Mouse (Mus musculus): Measurements from ENCODE around the gene 1700029I15Rik. TPM values are rescaled to one million over a fixed set of nuclear protein-coding genes. Genes with fewer than 3 reads are reported as not detected.
"Not testable (repeated sequence)": the region's sequence is repeated elsewhere in the genome, so short reads cannot be mapped to it uniquely, and the experiment has no call there.

1700029I15Rik gene
- polyA plus RNA-seq, 1 experiment from 2014 or later, result 1.9 TPM

DNA sequence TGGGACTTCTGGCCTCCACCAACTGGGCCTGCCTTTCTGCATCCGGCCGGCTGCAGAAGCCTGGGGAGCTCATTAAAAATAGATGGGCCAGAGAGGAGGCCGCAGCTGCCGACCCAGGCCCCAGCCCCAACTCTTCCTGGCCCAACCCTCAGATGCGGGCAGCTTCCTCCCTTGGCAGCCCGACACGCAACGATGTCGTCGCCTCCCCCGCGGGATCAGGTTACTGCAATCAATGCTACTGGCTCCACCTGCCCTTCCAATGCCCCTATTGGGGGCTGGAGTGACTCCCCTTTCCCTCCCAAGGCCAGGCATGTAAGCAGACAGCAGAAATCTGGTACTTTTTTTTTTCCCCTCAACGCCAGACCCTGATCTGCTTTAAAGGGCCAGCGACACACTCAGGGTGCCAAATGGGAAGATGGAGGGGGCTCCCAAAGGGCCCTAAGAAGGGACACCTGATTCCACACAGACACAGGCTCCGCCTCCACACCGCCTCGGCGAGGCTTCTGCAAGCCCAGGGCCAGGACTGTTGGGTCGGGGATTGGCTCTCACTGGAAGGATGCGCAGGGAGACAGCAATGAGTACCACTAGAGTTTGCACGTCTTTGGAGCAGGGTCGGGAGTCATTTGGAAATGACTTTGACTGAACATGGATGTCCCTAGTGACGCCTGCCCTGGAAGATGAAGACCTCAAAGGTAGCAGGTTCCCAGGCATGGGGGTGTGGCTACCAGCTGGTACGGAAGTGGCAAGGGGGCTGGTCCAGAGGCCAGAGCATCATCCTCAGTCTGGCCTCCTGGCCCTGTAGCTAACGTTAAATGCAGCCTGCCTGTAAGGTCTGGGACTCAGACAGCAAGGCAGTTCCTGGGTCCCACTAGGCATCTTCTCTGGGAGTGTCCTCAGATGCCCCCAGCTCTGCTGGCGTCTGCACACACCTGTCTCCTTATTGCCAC is 10.3 kb downstream of the 1700029I15Rik start:
- TF ChIP-seq EP300 (IDR thresholded peaks at IDR 0.05; ENCODE audit: low read depth) (no peak), CTCF (IDR thresholded peaks at IDR 0.05; ENCODE audit: low read depth) (no peak)
- DNase-seq, result peak; percentile 69
- H3K4me3 ChIP-seq (ENCODE audit: low read depth, low read length), result peak overlapping the region; percentile 21
- peaks cover 39% of the 10 kb centered on the region for H3K27me3 ChIP-seq (ENCODE audit: insufficient read depth, low read length)
- ATAC-seq, result peak; percentile 71
- peak overlapping the region; percentile 40; the same call in 1 of the 2 replicates for H3K9ac ChIP-seq (replicated peaks)
- 8% methylated on average over 26 of the region's 26 CpGs for WGBS (ENCODE audit: insufficient replicate concordance)
- H3K9me3 ChIP-seq (ENCODE audit: low read length), result no peaks in the 10 kb centered on the region
- H3K36me3 ChIP-seq (replicated peaks; ENCODE audit: insufficient read depth, low read length), result no peaks in the 10 kb centered on the region
- 0 out of 2 replicates have a peak overlapping the region, but pooled peaks have one; percentile 5 for H3K27ac ChIP-seq (ENCODE audit: low read depth)
- H3K4me2 ChIP-seq (ENCODE audit: low read depth, low read length), result peak overlapping the region; percentile 57
- peaks cover 15% of the 10 kb centered on the region; the same call in 1 of the 2 replicates for H3K4me1 ChIP-seq (ENCODE audit: insufficient read depth)

DNA sequence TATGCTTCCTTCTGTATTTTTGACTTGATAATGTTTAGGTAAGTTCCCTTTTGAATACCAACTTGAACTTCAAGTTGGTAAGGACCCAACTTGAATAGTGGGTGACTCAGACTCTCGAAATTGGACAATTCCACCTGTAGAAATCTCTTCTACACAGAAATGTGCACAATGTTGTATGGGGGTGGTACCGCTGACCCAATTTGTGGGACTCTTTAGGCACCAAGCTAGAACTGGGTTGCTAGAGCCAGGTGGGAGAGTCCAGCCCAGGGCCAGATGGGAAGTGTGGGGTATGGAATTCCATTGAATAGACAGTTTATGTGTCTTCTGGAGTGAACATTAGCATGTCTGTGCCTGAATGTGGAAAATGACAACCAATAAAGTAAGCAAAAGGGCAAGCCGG is 13.2 kb downstream of the 1700029I15Rik start:
- H3K27ac ChIP-seq (ENCODE audit: low read depth), result no peak overlapping the region
- DNase-seq (no peak), ATAC-seq (no peak)
- TF ChIP-seq CTCF (IDR thresholded peaks at IDR 0.05; ENCODE audit: low read depth) (no peak), EP300 (IDR thresholded peaks at IDR 0.05; ENCODE audit: low read depth) (no peak)
- WGBS (ENCODE audit: insufficient replicate concordance), result 75% methylated on average over 3 of the region's 3 CpGs
- H3K9me3 ChIP-seq (ENCODE audit: low read length), result no peaks in the 10 kb centered on the region
- peaks cover 21% of the 10 kb centered on the region for H3K27me3 ChIP-seq (ENCODE audit: insufficient read depth, low read length)
- H3K4me1 ChIP-seq (ENCODE audit: insufficient read depth), result peaks cover 2% of the 10 kb centered on the region; the same call in 1 of the 2 replicates
- no peaks in the 10 kb centered on the region for H3K36me3 ChIP-seq (replicated peaks; ENCODE audit: insufficient read depth, low read length)
- H3K9ac ChIP-seq (replicated peaks), result no peak overlapping the region
- H3K4me3 ChIP-seq (ENCODE audit: low read depth, low read length), result no peak overlapping the region
- H3K4me2 ChIP-seq (ENCODE audit: low read depth, low read length), result no peak overlapping the region

DNA sequence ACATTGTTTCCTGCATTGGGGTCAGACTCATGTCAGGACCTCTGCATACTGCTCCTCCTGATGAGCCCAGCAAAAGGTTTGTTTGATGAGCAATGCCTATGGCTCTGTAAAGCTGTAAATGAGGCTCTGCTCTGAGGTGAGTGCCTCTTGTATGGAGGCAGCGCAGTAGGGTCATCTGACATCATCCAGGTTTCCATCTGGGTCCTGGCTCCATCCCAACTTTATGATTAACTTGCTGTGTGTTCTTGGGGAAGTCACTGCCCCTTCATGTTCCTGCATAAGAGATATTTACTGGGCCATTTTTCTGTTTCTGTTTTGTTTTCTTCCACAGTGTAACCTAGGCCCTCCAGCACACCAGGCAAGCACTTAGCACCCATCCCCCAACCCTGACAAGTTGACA is 15.1 kb downstream of the 1700029I15Rik start:
- H3K4me3 ChIP-seq (ENCODE audit: low read depth, low read length), result no peak overlapping the region
- no peak for DNase-seq
- TF ChIP-seq CTCF (IDR thresholded peaks at IDR 0.05; ENCODE audit: low read depth) (no peak), EP300 (IDR thresholded peaks at IDR 0.05; ENCODE audit: low read depth) (no peak)
- no peak overlapping the region for H3K4me2 ChIP-seq (ENCODE audit: low read depth, low read length)
- H3K36me3 ChIP-seq (replicated peaks; ENCODE audit: insufficient read depth, low read length), result no peaks in the 10 kb centered on the region
- peaks cover 19% of the 10 kb centered on the region for H3K27me3 ChIP-seq (ENCODE audit: insufficient read depth, low read length)
- H3K9ac ChIP-seq (replicated peaks), result no peak overlapping the region
- H3K4me1 ChIP-seq (ENCODE audit: insufficient read depth), result no peaks in the 10 kb centered on the region
- no peaks in the 10 kb centered on the region for H3K9me3 ChIP-seq (ENCODE audit: low read length)
- no peak overlapping the region for H3K27ac ChIP-seq (ENCODE audit: low read depth)
- 75% methylated on average over 1 of the region's 1 CpGs for WGBS (ENCODE audit: insufficient replicate concordance)
- ATAC-seq, result no peak

DNA sequence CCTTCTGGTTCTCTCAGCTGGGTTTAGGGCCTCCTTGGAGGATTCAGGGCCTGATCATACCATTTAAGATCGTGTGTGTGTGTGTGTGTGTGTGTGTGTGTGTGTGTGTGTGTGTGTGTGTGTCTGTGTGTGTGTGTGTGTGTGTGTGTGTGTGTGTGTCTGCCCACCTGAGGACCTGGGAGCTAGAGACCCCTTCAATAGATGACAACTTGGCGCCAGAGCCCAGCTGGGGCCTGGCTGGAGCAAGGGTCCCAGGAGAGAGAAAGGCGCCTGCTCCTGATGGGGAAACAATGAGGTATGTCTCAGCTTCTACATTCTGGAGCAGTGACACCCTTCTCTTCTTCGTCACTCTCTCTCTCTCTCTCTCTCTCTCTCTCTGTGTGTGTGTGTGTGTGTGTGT is 17.5 kb downstream of the 1700029I15Rik start:
- H3K36me3 ChIP-seq (replicated peaks; ENCODE audit: insufficient read depth, low read length), result not testable (repeated sequence)

DNA sequence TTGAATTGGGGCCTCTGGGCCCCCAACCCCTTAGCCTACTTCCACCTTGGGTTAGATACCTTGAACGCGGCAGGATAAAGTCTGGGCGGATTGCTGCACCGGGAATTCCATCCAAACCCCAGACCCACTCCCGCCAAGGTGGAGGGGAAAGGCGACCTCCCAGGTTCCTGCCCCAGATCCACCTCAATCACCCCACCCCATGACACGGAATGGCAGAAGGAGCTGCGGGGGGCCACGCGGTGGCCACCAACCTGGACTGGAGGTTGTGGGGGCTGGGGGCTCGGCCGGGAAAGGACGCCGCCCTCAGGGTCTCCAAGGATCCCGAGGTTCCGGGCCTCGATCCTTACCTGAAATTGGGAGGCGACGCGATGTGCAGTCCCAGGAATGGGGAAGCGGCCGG is 18.3 kb downstream of the 1700029I15Rik start:
- peaks cover 8% of the 10 kb centered on the region for H3K27me3 ChIP-seq (ENCODE audit: insufficient read depth, low read length)
- ATAC-seq (no peak), DNase-seq (no peak)
- H3K4me2 ChIP-seq (ENCODE audit: low read depth, low read length), result peak overlapping the region; percentile 73
- 8% methylated on average over 19 of the region's 22 CpGs for WGBS (ENCODE audit: insufficient replicate concordance)
- H3K4me3 ChIP-seq (ENCODE audit: low read depth, low read length), result peak overlapping the region; percentile 31; the same call in 1 of the 2 replicates
- TF ChIP-seq EP300 (IDR thresholded peaks at IDR 0.05; ENCODE audit: low read depth), result no peak
- TF ChIP-seq CTCF (IDR thresholded peaks at IDR 0.05; ENCODE audit: low read depth), result no peak
- H3K4me1 ChIP-seq (ENCODE audit: insufficient read depth), result no peaks in the 10 kb centered on the region
- no peaks in the 10 kb centered on the region for H3K9me3 ChIP-seq (ENCODE audit: low read length)
- peaks cover 14% of the 10 kb centered on the region for H3K36me3 ChIP-seq (replicated peaks; ENCODE audit: insufficient read depth, low read length)
- no peak overlapping the region for H3K27ac ChIP-seq (ENCODE audit: low read depth)
- peak overlapping the region; percentile 12; the same call in 1 of the 2 replicates for H3K9ac ChIP-seq (replicated peaks)

More for the DNA sequence above, 17.5 kb downstream of the 1700029I15Rik start:
- not testable (repeated sequence) for H3K4me3 ChIP-seq (ENCODE audit: low read depth, low read length); H3K9me3 ChIP-seq (ENCODE audit: low read length); H3K9ac ChIP-seq (replicated peaks); H3K4me1 ChIP-seq (ENCODE audit: insufficient read depth); H3K27me3 ChIP-seq (ENCODE audit: insufficient read depth, low read length); H3K4me2 ChIP-seq (ENCODE audit: low read depth, low read length); DNase-seq; ATAC-seq; H3K27ac ChIP-seq (ENCODE audit: low read depth)
- WGBS (ENCODE audit: insufficient replicate concordance), result 81% methylated on average over 3 of the region's 4 CpGs

DNA sequence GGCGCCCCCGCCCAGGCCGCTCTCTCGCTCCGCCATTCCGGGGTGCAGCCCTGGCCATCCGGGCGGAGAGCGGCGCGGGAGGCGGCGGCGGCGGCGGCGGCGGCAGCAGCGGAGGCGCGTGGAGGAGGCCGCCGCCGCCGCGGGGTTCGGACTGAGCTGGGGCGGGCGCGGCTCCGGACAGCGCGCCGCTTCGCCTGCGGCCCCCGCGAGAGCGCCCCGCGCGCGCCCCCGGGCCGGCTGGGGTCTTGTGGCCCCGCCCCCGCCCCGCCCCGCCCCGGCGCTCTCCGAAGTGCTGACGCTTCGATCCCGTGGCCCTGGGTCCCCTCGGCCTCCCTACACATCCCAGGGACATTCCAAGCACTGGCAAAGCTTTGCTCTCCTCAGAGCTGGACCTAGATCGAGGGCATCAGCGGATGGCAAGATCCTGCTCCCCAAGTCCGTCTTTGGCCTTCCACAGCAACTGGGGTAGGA is 18.8 kb downstream of the 1700029I15Rik start, which contains the start of gene Mapk8ip1:
Mapk8ip1 (minus strand) TSS at position 173 of the 471 bp plus-strand sequence.
- Histone ChIP-seq H3K4me1 (ENCODE audit: insufficient read depth) (no peaks in the 10 kb centered on the region), H3K4me3 (ENCODE audit: low read depth, low read length) (peak within 1 kb of the TSS; percentile 31; the same call in 1 of the 2 replicates), H3K27ac (ENCODE audit: low read depth) (no peak within 1 kb of the TSS), H3K9me3 (ENCODE audit: low read length) (no peaks in the 10 kb centered on the region), H3K9ac (replicated peaks) (peak within 1 kb of the TSS; percentile 12; the same call in 1 of the 2 replicates), H3K4me2 (ENCODE audit: low read depth, low read length) (peak within 1 kb of the TSS; percentile 73), H3K27me3 (ENCODE audit: insufficient read depth, low read length) (peaks cover 8% of the 10 kb centered on the region), H3K36me3 (replicated peaks; ENCODE audit: insufficient read depth, low read length) (peaks cover 18% of the 10 kb centered on the region)
- ATAC-seq, result peak; percentile 48; the same call in 1 of the 2 replicates
- 2% methylated on average over 38 of the region's 59 CpGs for WGBS (ENCODE audit: insufficient replicate concordance)
- no peak for TF ChIP-seq EP300 (IDR thresholded peaks at IDR 0.05; ENCODE audit: low read depth)
- TF ChIP-seq CTCF (IDR thresholded peaks at IDR 0.05; ENCODE audit: low read depth), result no peak
- peak; percentile 37 for DNase-seq

Data from liver, postnatal 0 days (tissue).